Comparison of ENCODE assay signal across 8 mouse cellular contexts in the genomic region with DNA sequence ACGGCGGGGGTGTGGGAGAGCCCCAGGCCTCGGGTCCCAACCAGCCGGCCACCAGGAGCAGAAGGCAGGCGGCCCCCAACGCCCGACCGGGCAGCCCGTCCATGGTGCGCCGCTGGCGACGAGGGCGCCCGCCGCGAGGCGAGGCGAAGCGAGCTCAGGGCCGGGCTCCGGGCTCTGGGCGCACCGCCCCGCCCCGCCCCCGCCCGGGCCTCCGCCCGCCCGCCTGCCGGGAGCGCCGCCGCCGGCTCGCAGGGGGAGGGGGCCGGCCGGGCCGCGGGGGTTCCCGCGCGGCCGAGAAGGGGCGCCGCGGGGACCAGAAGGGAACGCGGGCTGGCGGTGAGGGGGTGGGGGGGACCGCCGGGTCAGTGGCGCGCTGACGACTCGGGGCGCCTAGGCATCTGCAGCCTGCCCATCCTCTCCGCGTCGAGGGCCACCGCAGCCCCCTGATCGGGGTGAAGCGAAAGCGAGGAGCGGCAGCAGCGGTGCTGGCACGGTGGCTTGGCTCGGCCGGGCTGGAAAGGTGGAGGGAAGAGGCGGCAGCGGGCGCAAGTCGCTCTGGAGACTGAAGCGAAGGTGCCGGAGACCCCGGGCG. TPM values are rescaled to one million over a fixed set of nuclear protein-coding genes. Genes with fewer than 3 reads are reported as not detected.
DNase-seq lines count a peak whose midpoint lies in the region; ATAC-seq lines count a peak whose summit lies in the region.

No protein-coding gene starts in this region.

- ATAC-seq in forebrain, embryonic 16.5 days, result peak; percentile 34
- peak; percentile 82 for ATAC-seq in intestine, embryonic 16.5 days
- ATAC-seq in lung, embryonic 16.5 days (ENCODE audit: low read depth), result peak; percentile 75
- peak; percentile 70 for ATAC-seq in stomach, embryonic 16.5 days (ENCODE audit: insufficient read depth, low FRiP score)

- H3K4me3 ChIP-seq in forebrain, embryonic 16.5 days (replicated peaks; ENCODE audit: low read length), result peak overlapping the region; percentile 68
- H3K4me3 ChIP-seq in intestine, embryonic 16.5 days (ENCODE audit: low read length), result peak overlapping the region; percentile 70
- peak overlapping the region; percentile 69 for H3K4me3 ChIP-seq in lung, embryonic 16.5 days (ENCODE audit: low read length)
- peak overlapping the region; percentile 74 for H3K4me3 ChIP-seq in stomach, embryonic 16.5 days (replicated peaks; ENCODE audit: low read length)

- peaks cover 44% of the 10 kb centered on the region for H3K4me1 ChIP-seq in forebrain, embryonic 16.5 days (replicated peaks; ENCODE audit: control insufficient read depth, insufficient read depth, low read length)
- H3K4me1 ChIP-seq in intestine, embryonic 16.5 days (ENCODE audit: control insufficient read depth, insufficient read depth, low read length), result peaks cover 21% of the 10 kb centered on the region
- peaks cover 16% of the 10 kb centered on the region for H3K4me1 ChIP-seq in lung, embryonic 16.5 days (replicated peaks; ENCODE audit: control insufficient read depth, insufficient read depth, low read length)
- peaks cover 3% of the 10 kb centered on the region; the same call in 1 of the 2 replicates for H3K4me1 ChIP-seq in stomach, embryonic 16.5 days (ENCODE audit: control insufficient read depth, insufficient read depth, low read length)

- DNase-seq in layer of hippocampus, postnatal 10 days (ENCODE audit: low spot score in 2 of 2), result peak; percentile 41 to 60
- DNase-seq in layer of hippocampus, adult 18-20 months (ENCODE audit: low spot score in 2 of 2), result no peak
- peak; percentile 59 to 60 for DNase-seq in adrenal gland, postnatal 36 days
- DNase-seq in layer of hippocampus, postnatal 25 days (ENCODE audit: extremely low spot score in 1 of 2, low spot score in 1 of 2), result no peak

- peak overlapping the region; percentile 89 for H3K9ac ChIP-seq in forebrain, embryonic 16.5 days (replicated peaks; ENCODE audit: low read depth, low read length)
- peak overlapping the region; percentile 63 for H3K9ac ChIP-seq in intestine, embryonic 16.5 days (ENCODE audit: low read depth, low read length)
- peak overlapping the region; percentile 64 for H3K9ac ChIP-seq in lung, embryonic 16.5 days (ENCODE audit: low read length)
- H3K9ac ChIP-seq in stomach, embryonic 16.5 days (ENCODE audit: low read length), result peak overlapping the region; percentile 75

- H3K36me3 ChIP-seq in forebrain, embryonic 16.5 days (ENCODE audit: control insufficient read depth, insufficient read depth), result no peaks in the 10 kb centered on the region
- no peaks in the 10 kb centered on the region for H3K36me3 ChIP-seq in intestine, embryonic 16.5 days (ENCODE audit: control insufficient read depth, insufficient read depth, low read length)
- H3K36me3 ChIP-seq in lung, embryonic 16.5 days (ENCODE audit: control insufficient read depth, insufficient read depth, low read length), result no peaks in the 10 kb centered on the region
- no peaks in the 10 kb centered on the region for H3K36me3 ChIP-seq in stomach, embryonic 16.5 days (ENCODE audit: control insufficient read depth, insufficient read depth, low read length)

- no peaks in the 10 kb centered on the region for H3K27me3 ChIP-seq in forebrain, embryonic 16.5 days (replicated peaks; ENCODE audit: control insufficient read depth, insufficient read depth, low read length)
- H3K27me3 ChIP-seq in intestine, embryonic 16.5 days (replicated peaks; ENCODE audit: control insufficient read depth, insufficient read depth, low read length), result peaks cover 82% of the 10 kb centered on the region
- H3K27me3 ChIP-seq in lung, embryonic 16.5 days (ENCODE audit: control insufficient read depth, insufficient read depth, low read depth, low read length), result peaks cover 84% of the 10 kb centered on the region
- H3K27me3 ChIP-seq in stomach, embryonic 16.5 days (ENCODE audit: control insufficient read depth, insufficient read depth, low read length), result peaks cover 67% of the 10 kb centered on the region

- peak overlapping the region; percentile 86 for H3K4me2 ChIP-seq in forebrain, embryonic 16.5 days (ENCODE audit: low read length)
- H3K4me2 ChIP-seq in intestine, embryonic 16.5 days (ENCODE audit: low read depth, low read length), result peak overlapping the region; percentile 100
- H3K4me2 ChIP-seq in lung, embryonic 16.5 days (ENCODE audit: low read depth, low read length), result peak overlapping the region; percentile 100
- H3K4me2 ChIP-seq in stomach, embryonic 16.5 days (ENCODE audit: low read depth, low read length), result peak overlapping the region; percentile 99

- H3K27ac ChIP-seq in forebrain, embryonic 16.5 days (ENCODE audit: low read length), result peak overlapping the region; percentile 88
- no peak overlapping the region for H3K27ac ChIP-seq in intestine, embryonic 16.5 days (ENCODE audit: low read length)
- H3K27ac ChIP-seq in lung, embryonic 16.5 days (ENCODE audit: low read length), result no peak overlapping the region
- H3K27ac ChIP-seq in stomach, embryonic 16.5 days (ENCODE audit: low read length), result no peak overlapping the region

- H3K9me3 ChIP-seq in forebrain, embryonic 16.5 days (ENCODE audit: control insufficient read depth, low read length), result no peaks in the 10 kb centered on the region
- no peaks in the 10 kb centered on the region for H3K9me3 ChIP-seq in intestine, embryonic 16.5 days (ENCODE audit: control insufficient read depth, low read length)
- no peaks in the 10 kb centered on the region for H3K9me3 ChIP-seq in lung, embryonic 16.5 days (ENCODE audit: control insufficient read depth, low read length)
- no peaks in the 10 kb centered on the region for H3K9me3 ChIP-seq in stomach, embryonic 16.5 days (replicated peaks; ENCODE audit: control insufficient read depth, low read length)

- 0% methylated on average over 36 of the region's 78 CpGs for WGBS in forebrain, embryonic 16.5 days
- 0% methylated on average over 42 of the region's 78 CpGs for WGBS in intestine, embryonic 16.5 days
- 1% methylated on average over 12 of the region's 78 CpGs for WGBS in lung, embryonic 16.5 days
- WGBS in stomach, embryonic 16.5 days, result under 1% methylated on average over 46 of the region's 78 CpGs

RNA-seq across cellular contexts. Expression of a gene that starts 1.0 kb away (rescaled TPM):
- 10 to 100 TPM; 17.2 to 17.3 TPM for total RNA-seq in layer of hippocampus, postnatal 10 days (2021)
- total RNA-seq in layer of hippocampus, adult 18-20 months (2021), result 1 to 10 TPM; 5.8 to 6.2 TPM
- total RNA-seq in adrenal gland, postnatal 36 days (2021), result 1 to 10 TPM; 2.2 to 2.8 TPM
- polyA plus RNA-seq in forebrain, embryonic 16.5 days (2015; fragmentation: Nextera tagmentation; extraction: Ambion mirVana), result 5.9 and 7.4 TPM in 2 replicates
- polyA plus RNA-seq in intestine, embryonic 16.5 days (2015; fragmentation: Nextera tagmentation; extraction: Ambion mirVana), result 0.16 and 0.18 TPM in 2 replicates
- 0.36 and 0.53 TPM in 2 replicates for polyA plus RNA-seq in lung, embryonic 16.5 days (2015; fragmentation: Nextera tagmentation; extraction: Ambion mirVana)
- polyA plus RNA-seq in stomach, embryonic 16.5 days (2015; fragmentation: Nextera tagmentation; extraction: Ambion mirVana), result 0.77 and 0.97 TPM in 2 replicates
- total RNA-seq in layer of hippocampus, postnatal 25 days (2021), result 1 to 10 TPM; 8.6 to 8.7 TPM

Comparison
In these comparisons a context has a peak if more than half of its experiments do, and no peak if none do; other contexts are left out.
1. DNase-seq: peak in layer of hippocampus, postnatal 10 days (2 of 2) and adrenal gland, postnatal 36 days (2 of 2); none in layer of hippocampus, adult 18-20 months (0 of 2) and layer of hippocampus, postnatal 25 days (0 of 2).
2. Peak in every context shown above with its lines, with median percentiles within 50 percentile points of each other: ATAC-seq, H3K4me2 ChIP-seq, H3K4me3 ChIP-seq and H3K9ac ChIP-seq.